Mouse (Mus musculus) liver, adult 2 months (tissue): ENCODE data around the gene S100pbp. TPM values are rescaled to one million over a fixed set of nuclear protein-coding genes. Genes with fewer than 3 reads are reported as not detected.

ENCODE experiments used
- DNase-seq: peaks from one replicate; pipeline ENCODE4 v3.0.0-alpha.2; 2011; ENCODE audit warnings: low read depth, low spot score; ENCODE audit errors: extremely low read depth
- H3K27ac ChIP-seq: fragments of 200-500 bp; replicated peaks from 2 replicates; pipeline ENCODE4 v1.5.1; 2012; ENCODE audit warnings: low read depth, mild to moderate bottlenecking, control low read depth, inconsistent platforms, low read length; ENCODE audit not compliant: insufficient read depth
- H3K27me3 ChIP-seq: fragments of 200-500 bp; 2 replicates; pipeline ENCODE4 v1.6.1; 2012; ENCODE audit warnings: mild to moderate bottlenecking, moderate library complexity, low read length, inconsistent platforms; ENCODE audit not compliant: control insufficient read depth, insufficient read depth
- H3K36me3 ChIP-seq: fragments of 200-500 bp; 2 replicates; pipeline ENCODE4 v1.6.1; 2012; ENCODE audit warnings: low read length, inconsistent platforms; ENCODE audit not compliant: control insufficient read depth, insufficient read depth
- H3K4me1 ChIP-seq: fragments of 200-500 bp; 2 replicates; pipeline ENCODE4 v1.6.1; 2011; ENCODE audit warnings: low read length; ENCODE audit not compliant: control insufficient read depth, insufficient read depth
- H3K4me3 ChIP-seq: fragments of 200-500 bp; 2 replicates; pipeline ENCODE4 v1.5.1; 2011; ENCODE audit warnings: low read depth, mild to moderate bottlenecking, control low read depth, low read length, moderate library complexity; ENCODE audit not compliant: insufficient read depth
- H3K79me2 ChIP-seq: fragments of 200-500 bp; 2 replicates; pipeline ENCODE4 v1.6.1; 2012; ENCODE audit warnings: inconsistent platforms, mild to moderate bottlenecking, low read length, moderate library complexity; ENCODE audit not compliant: control insufficient read depth, insufficient read depth
- H3K9ac ChIP-seq: fragments of 200-500 bp; 2 replicates; pipeline ENCODE4 v1.6.1; 2012; ENCODE audit warnings: low read depth, mild to moderate bottlenecking, control low read depth, inconsistent platforms, low read length
- CTCF ChIP-seq: fragments of 200-500 bp; IDR thresholded peaks from 2 replicates; pipeline ENCODE4 v1.5.1; 2011; ENCODE audit warnings: low read depth, low read length, control low read depth
- POLR2A ChIP-seq: fragments of 200-500 bp; IDR thresholded peaks from 2 replicates; pipeline ENCODE4 v1.6.1; 2011; ENCODE audit warnings: low read length, control low read depth; ENCODE audit not compliant: insufficient read depth; ENCODE audit errors: extremely low read depth
- WGBS: fragments of 180-500 bp; shearing (Covaris S2); methylation state at CpG from one replicate; pipeline ENCODE4 v1.1.7; 2018; 5-methylcytosine and 5-hydroxymethylcytosine counted together
- polyA plus RNA-seq: library from polyadenylated mRNA; depleted of rRNA; stranded (reverse); fragments of >200 nt; gene quantifications from 2 replicates; pipeline ENCODE4 v1.2.3, GENCODE M21; 2012
- total RNA-seq: library from RNA; depleted of rRNA; stranded (reverse); fragments of >200 nt; gene quantifications from 2 replicates; pipeline ENCODE4 v1.2.3, GENCODE M21; 2014

Gene S100pbp
- total and polyA plus RNA-seq, 2 experiments = 10.0 to 13.4 TPM

DNA sequence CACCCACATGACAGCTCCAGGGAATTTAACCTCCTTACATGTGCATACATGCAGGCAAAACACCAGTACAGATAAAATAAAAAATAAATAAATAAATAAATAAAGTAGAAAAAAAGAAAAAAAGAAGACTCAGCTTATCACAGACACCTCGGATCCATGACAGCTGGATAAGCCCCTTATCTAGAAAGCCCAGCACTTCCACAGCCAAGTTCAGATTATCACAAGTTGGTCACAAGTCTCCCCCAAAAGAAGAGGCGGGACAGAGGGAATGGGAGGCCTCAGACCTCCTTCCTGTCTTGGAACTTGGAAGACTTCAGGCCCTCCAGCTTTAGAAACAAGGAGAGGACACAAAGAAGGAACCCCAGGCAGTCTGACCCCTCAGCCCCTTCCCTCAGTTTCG, 45.6 kb upstream of the S100pbp start:
- H3K4me3 ChIP-seq = no peak overlapping the region
- no peaks in the 10 kb centered on the region for H3K27me3 ChIP-seq
- peaks cover 69% of the 10 kb centered on the region for H3K79me2 ChIP-seq
- peaks cover 15% of the 10 kb centered on the region for H3K4me1 ChIP-seq
- no peak overlapping the region for H3K27ac ChIP-seq
- peaks cover under 1% of the 10 kb centered on the region; the same call in 1 of the 2 replicates for H3K36me3 ChIP-seq
- no peak overlapping the region for H3K9ac ChIP-seq
- 76% methylated on average over 3 of the region's 3 CpGs for WGBS
- TF ChIP-seq CTCF = no peak
- TF ChIP-seq POLR2A = no peak
- DNase-seq = no peak

- peaks cover 66% of the 10 kb centered on the region for H3K79me2 ChIP-seq
- no peaks in the 10 kb centered on the region for H3K36me3 ChIP-seq
- DNase-seq = no peak
- no peak overlapping the region for H3K4me3 ChIP-seq
- H3K9ac ChIP-seq = no peak overlapping the region
- no peaks in the 10 kb centered on the region for H3K27me3 ChIP-seq
- H3K4me1 ChIP-seq = peaks cover 15% of the 10 kb centered on the region
- no peak for TF ChIP-seq POLR2A
- no peak for TF ChIP-seq CTCF
- WGBS = 39% methylated on average over 7 of the region's 7 CpGs
- no peak overlapping the region for H3K27ac ChIP-seq
These were observed 45.0 kb upstream of the S100pbp start for GRCm38 (mm10) chr4:129234488-129234887.

DNA sequence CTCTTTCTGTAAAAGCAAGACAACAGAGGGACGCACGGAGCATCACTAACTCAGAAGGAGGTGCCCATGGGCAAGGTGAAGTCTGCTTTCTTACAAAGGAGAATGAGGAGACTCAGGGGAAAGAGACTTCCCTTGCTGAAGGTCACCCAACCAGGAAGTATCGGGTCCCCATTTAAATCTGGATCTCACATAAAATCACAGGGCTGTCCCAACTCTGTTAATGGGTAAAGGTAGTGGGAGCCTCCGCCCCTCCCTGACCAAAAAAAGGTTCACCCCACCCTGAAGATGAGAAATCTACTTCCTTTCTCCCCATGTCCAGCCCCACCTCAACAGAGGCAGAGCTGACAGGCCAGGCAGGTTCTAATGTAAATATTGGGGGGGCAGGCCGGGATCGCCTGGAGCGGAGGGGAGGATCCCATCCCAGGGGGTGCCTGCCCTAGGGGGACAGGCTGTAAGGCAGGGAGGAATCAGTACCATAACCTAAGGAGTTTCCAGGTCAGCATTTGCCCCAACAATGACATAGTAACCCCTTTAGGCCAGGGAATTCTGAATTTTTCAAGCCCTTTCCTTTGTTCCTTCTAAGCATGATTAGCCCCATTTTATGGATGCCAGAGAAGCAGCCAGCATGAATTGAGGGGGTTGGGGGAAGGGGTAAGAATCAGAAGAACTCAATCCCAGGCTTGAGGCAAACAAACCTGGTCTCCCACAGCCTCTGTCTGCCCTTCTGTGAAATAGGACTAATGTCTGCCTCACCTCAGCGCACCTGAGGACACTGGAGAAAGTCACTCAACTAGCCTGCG, 43.2 kb upstream of the S100pbp start:
- no peaks in the 10 kb centered on the region for H3K27me3 ChIP-seq
- no peak for DNase-seq
- 83% methylated on average over 9 of the region's 9 CpGs for WGBS
- TF ChIP-seq POLR2A = no peak
- no peaks in the 10 kb centered on the region for H3K36me3 ChIP-seq
- H3K79me2 ChIP-seq = peaks cover 60% of the 10 kb centered on the region
- H3K27ac ChIP-seq = no peak overlapping the region
- peaks cover 16% of the 10 kb centered on the region for H3K4me1 ChIP-seq
- no peak overlapping the region for H3K4me3 ChIP-seq
- no peak overlapping the region for H3K9ac ChIP-seq

- H3K4me3 ChIP-seq = no peak overlapping the region
- H3K27ac ChIP-seq = 0 out of 2 replicates have a peak overlapping the region, but pooled peaks have one; percentile 2
- 31% methylated on average over 12 of the region's 12 CpGs for WGBS
These were observed 42.3 kb upstream of the S100pbp start for GRCm38 (mm10) chr4:129231594-129232450.

DNA sequence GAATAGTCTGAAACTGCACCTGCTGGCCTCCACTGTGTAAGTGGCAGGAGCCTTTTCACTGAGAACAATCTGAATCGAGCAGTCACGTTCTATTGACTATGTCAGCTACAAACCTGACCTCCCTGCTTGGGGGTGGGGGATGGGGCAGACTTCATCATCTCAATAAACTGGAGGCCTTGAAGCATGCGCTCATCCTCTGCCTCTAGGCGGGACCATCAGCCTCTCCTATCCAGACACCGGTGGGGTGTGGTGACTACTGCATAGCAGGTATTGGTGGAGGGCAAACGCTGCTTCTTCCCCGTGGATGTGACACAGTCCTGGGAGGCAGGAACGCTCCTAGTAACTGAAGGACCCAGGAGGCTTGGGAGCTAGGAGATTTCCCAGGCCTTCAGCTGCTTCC, 41.4 kb upstream of the S100pbp start:
- Histone ChIP-seq H3K27me3 (no peaks in the 10 kb centered on the region), H3K36me3 (no peaks in the 10 kb centered on the region), H3K27ac (no peak overlapping the region), H3K4me1 (peaks cover 16% of the 10 kb centered on the region), H3K9ac (no peak overlapping the region), H3K79me2 (peaks cover 52% of the 10 kb centered on the region), H3K4me3 (no peak overlapping the region)
- 65% methylated on average over 8 of the region's 8 CpGs for WGBS
- TF ChIP-seq CTCF = no peak
- TF ChIP-seq POLR2A = no peak
- DNase-seq = no peak

More at GRCm38 (mm10) chr4:129231594-129232450, 42.3 kb upstream of the S100pbp start:
- Histone ChIP-seq H3K36me3 (no peaks in the 10 kb centered on the region), H3K79me2 (peaks cover 58% of the 10 kb centered on the region), H3K4me1 (peaks cover 16% of the 10 kb centered on the region), H3K27me3 (no peaks in the 10 kb centered on the region), H3K9ac (no peak overlapping the region)
- no peak for TF ChIP-seq POLR2A
- TF ChIP-seq CTCF = no peak
- peak; percentile 68 for DNase-seq
